Mouse (Mus musculus) liver, adult 2 months (tissue): ENCODE data around the gene Gm26938.

Source experiments
- CTCF ChIP-seq: fragments of 200-500 bp; IDR thresholded peaks from 2 replicates; pipeline ENCODE4 v1.5.1; 2011; ENCODE audit warnings: low read depth, low read length, control low read depth
- POLR2A ChIP-seq: fragments of 200-500 bp; IDR thresholded peaks from 2 replicates; pipeline ENCODE4 v1.6.1; 2011; ENCODE audit warnings: low read length, control low read depth; ENCODE audit not compliant: insufficient read depth; ENCODE audit errors: extremely low read depth

DNA sequence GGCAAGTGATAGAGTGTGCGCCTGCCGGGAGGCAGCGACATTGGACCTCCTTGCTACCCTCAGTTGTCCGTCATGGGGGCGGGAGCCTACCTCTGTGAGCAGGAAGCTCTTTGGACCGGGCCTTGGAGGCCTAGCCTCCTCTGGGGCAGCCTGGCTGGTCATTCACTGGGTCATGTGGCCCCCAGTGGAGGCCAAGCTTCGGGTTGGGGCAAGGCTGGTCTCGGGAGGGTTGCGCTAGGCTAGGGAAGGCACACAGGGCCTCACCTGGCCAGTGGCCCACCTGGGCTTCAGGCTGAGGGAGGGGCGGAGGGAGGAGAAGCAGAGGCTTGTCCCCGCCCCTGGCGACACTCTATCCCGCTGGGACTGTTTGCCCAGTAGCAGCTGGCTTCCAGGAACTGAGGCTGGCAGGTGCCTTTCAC is 12.2 kb downstream of the Gm26938 start:
- TF ChIP-seq CTCF (no peak; the same call in 1 of the 2 replicates), POLR2A (0 out of 2 replicates have a peak, but pooled peaks have one; percentile 10)
